Mouse (Mus musculus) liver, adult 2 months (tissue): Measurements from ENCODE around the gene Mrvi1. TPM values are rescaled to one million over a fixed set of nuclear protein-coding genes. Genes with fewer than 3 reads are reported as not detected.

Source experiments
- DNase-seq: peaks from one replicate; pipeline ENCODE4 v3.0.0-alpha.2; 2011; ENCODE audit warnings: low read depth, low spot score; ENCODE audit errors: extremely low read depth
- H3K27ac ChIP-seq: fragments of 200-500 bp; replicated peaks from 2 replicates; pipeline ENCODE4 v1.5.1; 2012; ENCODE audit warnings: low read depth, mild to moderate bottlenecking, control low read depth, inconsistent platforms, low read length; ENCODE audit not compliant: insufficient read depth
- H3K27me3 ChIP-seq: fragments of 200-500 bp; 2 replicates; pipeline ENCODE4 v1.6.1; 2012; ENCODE audit warnings: mild to moderate bottlenecking, moderate library complexity, low read length, inconsistent platforms; ENCODE audit not compliant: control insufficient read depth, insufficient read depth
- H3K36me3 ChIP-seq: fragments of 200-500 bp; 2 replicates; pipeline ENCODE4 v1.6.1; 2012; ENCODE audit warnings: low read length, inconsistent platforms; ENCODE audit not compliant: control insufficient read depth, insufficient read depth
- H3K4me1 ChIP-seq: fragments of 200-500 bp; 2 replicates; pipeline ENCODE4 v1.6.1; 2011; ENCODE audit warnings: low read length; ENCODE audit not compliant: control insufficient read depth, insufficient read depth
- H3K4me3 ChIP-seq: fragments of 200-500 bp; 2 replicates; pipeline ENCODE4 v1.5.1; 2011; ENCODE audit warnings: low read depth, mild to moderate bottlenecking, control low read depth, low read length, moderate library complexity; ENCODE audit not compliant: insufficient read depth
- H3K79me2 ChIP-seq: fragments of 200-500 bp; 2 replicates; pipeline ENCODE4 v1.6.1; 2012; ENCODE audit warnings: inconsistent platforms, mild to moderate bottlenecking, low read length, moderate library complexity; ENCODE audit not compliant: control insufficient read depth, insufficient read depth
- H3K9ac ChIP-seq: fragments of 200-500 bp; 2 replicates; pipeline ENCODE4 v1.6.1; 2012; ENCODE audit warnings: low read depth, mild to moderate bottlenecking, control low read depth, inconsistent platforms, low read length
- CTCF ChIP-seq: fragments of 200-500 bp; IDR thresholded peaks from 2 replicates; pipeline ENCODE4 v1.5.1; 2011; ENCODE audit warnings: low read depth, low read length, control low read depth
- POLR2A ChIP-seq: fragments of 200-500 bp; IDR thresholded peaks from 2 replicates; pipeline ENCODE4 v1.6.1; 2011; ENCODE audit warnings: low read length, control low read depth; ENCODE audit not compliant: insufficient read depth; ENCODE audit errors: extremely low read depth
- WGBS: fragments of 180-500 bp; shearing (Covaris S2); methylation state at CpG from one replicate; pipeline ENCODE4 v1.1.7; 2018; 5-methylcytosine and 5-hydroxymethylcytosine counted together
- polyA plus RNA-seq: library from polyadenylated mRNA; depleted of rRNA; stranded (reverse); fragments of >200 nt; gene quantifications from 2 replicates; pipeline ENCODE4 v1.2.3, GENCODE M21; 2012
- total RNA-seq: library from RNA; depleted of rRNA; stranded (reverse); fragments of >200 nt; gene quantifications from 2 replicates; pipeline ENCODE4 v1.2.3, GENCODE M21; 2014

The Mrvi1 gene
- total and polyA plus RNA-seq, 2 experiments: 0.55 to 1.3 TPM

- H3K79me2 ChIP-seq: no peaks in the 10 kb centered on the region
- H3K4me1 ChIP-seq: peaks cover 8% of the 10 kb centered on the region
- H3K9ac ChIP-seq: no peak overlapping the region
- no peak overlapping the region for H3K4me3 ChIP-seq
- H3K27me3 ChIP-seq: no peaks in the 10 kb centered on the region
- TF ChIP-seq CTCF (no peak), POLR2A (no peak)
- DNase-seq: peak; percentile 72
- peak overlapping the region; percentile 26 for H3K27ac ChIP-seq
- H3K36me3 ChIP-seq: no peaks in the 10 kb centered on the region
- 29% methylated on average over 6 of the region's 6 CpGs for WGBS
Observed at GRCm38 (mm10) chr7:110941701-110942530, 40.3 kb downstream of the Mrvi1 start.

GRCm38 (mm10) chr7:110941116-110941521, 41.1 kb downstream of the Mrvi1 start:
- WGBS: 76% methylated on average over 4 of the region's 4 CpGs
- no peak overlapping the region for H3K9ac ChIP-seq
- TF ChIP-seq POLR2A (no peak), CTCF (no peak)

GRCm38 (mm10) chr7:110935815-110936762, 46.2 kb downstream of the Mrvi1 start:
- DNase-seq: no peak
- H3K9ac ChIP-seq: no peak overlapping the region
- no peaks in the 10 kb centered on the region for H3K36me3 ChIP-seq
- H3K27ac ChIP-seq: no peak overlapping the region
- H3K79me2 ChIP-seq: no peaks in the 10 kb centered on the region
- whole genome bisulfite sequencing: 92% methylated on average over 6 of the region's 6 CpGs
- no peak overlapping the region for H3K4me3 ChIP-seq
- TF ChIP-seq POLR2A (no peak), CTCF (no peak)
- H3K27me3 ChIP-seq: no peaks in the 10 kb centered on the region
- H3K4me1 ChIP-seq: no peaks in the 10 kb centered on the region

More at GRCm38 (mm10) chr7:110941116-110941521, 41.1 kb downstream of the Mrvi1 start:
- Histone ChIP-seq H3K27ac (no peak overlapping the region), H3K79me2 (no peaks in the 10 kb centered on the region), H3K27me3 (no peaks in the 10 kb centered on the region), H3K36me3 (no peaks in the 10 kb centered on the region), H3K4me3 (no peak overlapping the region), H3K4me1 (peaks cover 8% of the 10 kb centered on the region)
- no peak for DNase-seq

GRCm38 (mm10) chr7:110933999-110934398, 48.3 kb downstream of the Mrvi1 start:
- no peak for DNase-seq
- Histone ChIP-seq H3K4me1 (no peaks in the 10 kb centered on the region), H3K36me3 (no peaks in the 10 kb centered on the region), H3K27ac (no peak overlapping the region), H3K9ac (no peak overlapping the region), H3K4me3 (no peak overlapping the region), H3K27me3 (no peaks in the 10 kb centered on the region), H3K79me2 (no peaks in the 10 kb centered on the region)
- WGBS: 83% methylated on average over 2 of the region's 2 CpGs
- TF ChIP-seq POLR2A: no peak
- no peak for TF ChIP-seq CTCF

- H3K4me3 ChIP-seq: no peak overlapping the region
- DNase-seq: no peak
- H3K9ac ChIP-seq: no peak overlapping the region
- H3K27ac ChIP-seq: no peak overlapping the region
- H3K79me2 ChIP-seq: no peaks in the 10 kb centered on the region
- TF ChIP-seq CTCF: no peak
- no peak for TF ChIP-seq POLR2A
- WGBS: 91% methylated on average over 3 of the region's 3 CpGs
- H3K36me3 ChIP-seq: no peaks in the 10 kb centered on the region
- H3K4me1 ChIP-seq: no peaks in the 10 kb centered on the region
- no peaks in the 10 kb centered on the region for H3K27me3 ChIP-seq
Observed at GRCm38 (mm10) chr7:110933329-110933728, 48.9 kb downstream of the Mrvi1 start.
